Mouse (Mus musculus) forelimb bud, embryonic 11.5 days (tissue): ENCODE measurements at regions not wholly inside any gene's neighbourhood (a gene's known extent, or its start where the extent isn't known, plus 50 kb on each side); places are given as distances from the start of the nearest gene placed in this dataset.

Experiments
- DNase-seq: peaks from one replicate; pipeline ENCODE4 v3.0.0-alpha.2; 2012; ENCODE audit warnings: low read depth, low spot score

GRCm38 (mm10) chrX:76680890-76681289 lies 78.2 kb upstream of the Cldn34d start:
- DNase-seq, result peak; percentile 21
